Comparison of ENCODE assay signal across 10 mouse cellular contexts in genomic region chr1:150759476-150760079, GRCm38 (mm10).
A peak's percentile ranks its signal among the peaks of the same experiment; 100 is the strongest.
DNase-seq lines count a peak whose midpoint lies in the region; ATAC-seq and TF ChIP-seq lines count a peak whose summit lies in the region.
"Had no signal": no experiment of that assay in that cellular context is flagged by ENCODE, and none has a peak within 500 bp of the region (broad histone marks: within the 10 kb centered on the region; RNA-seq: fewer than 3 reads in every experiment).

No protein-coding gene starts in this region.

- H3K4me1 ChIP-seq in embryonic facial prominence, embryonic 14.5 days (ENCODE audit: control insufficient read depth, insufficient read depth, low read length), result peaks cover 9% of the 10 kb centered on the region; the same call in 1 of the 2 replicates
- 0 out of 2 replicates have a peak, but pooled peaks cover 8% of the 10 kb centered on the region for H3K4me1 ChIP-seq in embryonic facial prominence, embryonic 10.5 days
- peaks cover 13% of the 10 kb centered on the region for H3K4me1 ChIP-seq in heart, embryonic 13.5 days
- no peaks in the 10 kb centered on the region for H3K4me1 ChIP-seq in lung, embryonic 14.5 days (ENCODE audit: insufficient read depth)

- DNase-seq in embryonic facial prominence, embryonic 14.5 days (ENCODE audit: low spot score), result peak; percentile 75
- no peak for DNase-seq in embryonic facial prominence, embryonic 10.5 days (ENCODE audit: low spot score)
- peak; percentile 64 for DNase-seq in 416B (ENCODE audit: low read depth)
- peak; percentile 82 for DNase-seq in lung, embryonic 14.5 days
- no peak for DNase-seq in urinary bladder, postnatal 4 days (ENCODE audit: low spot score in 2 of 2)
- no peak for DNase-seq in left cerebral cortex, adult 8-10 months (ENCODE audit: low spot score in 2 of 2)
- no peak for DNase-seq in embryo, embryonic 10.5 days (ENCODE audit: low spot score)
- DNase-seq: right cerebral cortex, postnatal 4 days had no signal

- no peak overlapping the region for H3K4me2 ChIP-seq in embryonic facial prominence, embryonic 14.5 days (ENCODE audit: low read depth, low read length)
- 0 out of 2 replicates have a peak overlapping the region, but pooled peaks have one; percentile 4 for H3K4me2 ChIP-seq in heart, embryonic 13.5 days
- H3K4me2 ChIP-seq in lung, embryonic 14.5 days, result no peak overlapping the region

- peak; percentile 47; the same call in 1 of the 2 replicates for ATAC-seq in embryonic facial prominence, embryonic 14.5 days (ENCODE audit: low read depth)
- peak; percentile 37; the same call in 1 of the 2 replicates for ATAC-seq in heart, embryonic 13.5 days (ENCODE audit: extremely low read depth, insufficient number of reproducible peaks, low FRiP score, low TSS enrichment)
- peak; percentile 86 for ATAC-seq in lung, embryonic 14.5 days (ENCODE audit: insufficient read depth)

- no peak overlapping the region for H3K4me3 ChIP-seq in embryonic facial prominence, embryonic 14.5 days (ENCODE audit: low read depth, low read length)
- no peak overlapping the region for H3K4me3 ChIP-seq in embryonic facial prominence, embryonic 10.5 days
- H3K4me3 ChIP-seq in heart, embryonic 13.5 days, result no peak overlapping the region
- no peak overlapping the region for H3K4me3 ChIP-seq in lung, embryonic 14.5 days (ENCODE audit: low read depth, low read length)

- 38% methylated on average over 2 of the region's 2 CpGs for WGBS in embryonic facial prominence, embryonic 14.5 days
- 78% methylated on average over 2 of the region's 2 CpGs for WGBS in embryonic facial prominence, embryonic 10.5 days
- WGBS in heart, embryonic 13.5 days, result 12% methylated on average over 2 of the region's 2 CpGs
- whole genome bisulfite sequencing in lung, embryonic 14.5 days, result 20% methylated on average over 2 of the region's 2 CpGs

- no peak for TF ChIP-seq CTCF in lung, embryonic 14.5 days (IDR thresholded peaks at IDR 0.05; ENCODE audit: low read depth)

- no peaks in the 10 kb centered on the region for H3K9me3 ChIP-seq in embryonic facial prominence, embryonic 14.5 days (ENCODE audit: control insufficient read depth, low read length)
- no peaks in the 10 kb centered on the region for H3K9me3 ChIP-seq in embryonic facial prominence, embryonic 10.5 days
- H3K9me3 ChIP-seq in heart, embryonic 13.5 days, result no peaks in the 10 kb centered on the region
- no peaks in the 10 kb centered on the region for H3K9me3 ChIP-seq in lung, embryonic 14.5 days (ENCODE audit: low read depth, low read length)

- H3K36me3 ChIP-seq in embryonic facial prominence, embryonic 14.5 days (ENCODE audit: control insufficient read depth, insufficient read depth, low read length), result peaks cover 21% of the 10 kb centered on the region
- peaks cover 27% of the 10 kb centered on the region for H3K36me3 ChIP-seq in embryonic facial prominence, embryonic 10.5 days (replicated peaks)
- H3K36me3 ChIP-seq in heart, embryonic 13.5 days, result peaks cover 54% of the 10 kb centered on the region
- no peaks in the 10 kb centered on the region for H3K36me3 ChIP-seq in lung, embryonic 14.5 days (ENCODE audit: insufficient read depth)

- H3K9ac ChIP-seq in embryonic facial prominence, embryonic 14.5 days (ENCODE audit: low read depth, low read length), result no peak overlapping the region
- H3K9ac ChIP-seq in heart, embryonic 13.5 days, result no peak overlapping the region
- no peak overlapping the region for H3K9ac ChIP-seq in lung, embryonic 14.5 days
- H3K9ac ChIP-seq: liver, embryonic 14.5 days had no signal

- H3K27me3 ChIP-seq in embryonic facial prominence, embryonic 14.5 days (replicated peaks; ENCODE audit: control insufficient read depth, insufficient read depth, low read length), result no peaks in the 10 kb centered on the region
- no peaks in the 10 kb centered on the region for H3K27me3 ChIP-seq in embryonic facial prominence, embryonic 10.5 days (replicated peaks; ENCODE audit: low read depth, poor library complexity, severe bottlenecking)
- no peaks in the 10 kb centered on the region for H3K27me3 ChIP-seq in heart, embryonic 13.5 days (replicated peaks)
- no peaks in the 10 kb centered on the region for H3K27me3 ChIP-seq in lung, embryonic 14.5 days (ENCODE audit: insufficient read depth, low read length)

- peak overlapping the region; percentile 18; the same call in 1 of the 2 replicates for H3K27ac ChIP-seq in embryonic facial prominence, embryonic 14.5 days (replicated peaks; ENCODE audit: low read depth, low read length)
- H3K27ac ChIP-seq in embryonic facial prominence, embryonic 10.5 days (replicated peaks), result no peak overlapping the region
- peak overlapping the region; percentile 81 for H3K27ac ChIP-seq in heart, embryonic 13.5 days (replicated peaks)
- H3K27ac ChIP-seq in lung, embryonic 14.5 days (ENCODE audit: low read depth), result no peak overlapping the region; the same call in 1 of the 2 replicates
- H3K27ac ChIP-seq: liver, embryonic 14.5 days had no signal

Comparison
In these comparisons a context has a peak if more than half of its experiments do, and no peak if none do; other contexts are left out.
1. DNase-seq: peak in embryonic facial prominence, embryonic 14.5 days (single experiment), 416B (single experiment) and lung, embryonic 14.5 days (single experiment); none in embryonic facial prominence, embryonic 10.5 days (single experiment), urinary bladder, postnatal 4 days (0 of 2), left cerebral cortex, adult 8-10 months (0 of 2) and embryo, embryonic 10.5 days (single experiment).
2. H3K27ac ChIP-seq: peak in embryonic facial prominence, embryonic 14.5 days (single experiment) and heart, embryonic 13.5 days (single experiment); none in embryonic facial prominence, embryonic 10.5 days (single experiment) and lung, embryonic 14.5 days (single experiment).
3. Peak in every context shown above with its lines, with median percentiles within 50 percentile points of each other: ATAC-seq.